Mouse (Mus musculus): Measurements from ENCODE around the gene Rps11.

DNA sequence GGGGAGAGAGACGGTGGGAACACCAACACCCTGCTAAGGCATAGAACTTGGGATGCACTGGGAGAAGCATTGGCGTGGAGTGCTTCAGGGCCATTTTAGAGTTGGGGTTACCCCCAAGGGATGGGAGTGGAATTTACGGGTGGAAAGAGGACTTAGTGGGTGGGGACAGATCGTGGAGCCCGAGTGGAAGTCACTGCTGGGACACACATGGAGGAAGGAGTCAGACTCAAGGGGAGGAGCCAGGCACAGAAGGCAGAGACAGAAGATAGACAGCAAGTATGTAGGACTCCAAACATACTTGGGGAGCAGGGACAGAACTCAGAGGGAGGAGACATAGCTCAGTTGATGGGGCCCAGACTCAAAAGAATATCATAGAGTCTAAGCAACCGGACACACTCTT, 38.3 kb upstream of the Rps11 start:
- TF ChIP-seq POLR2A (IDR thresholded peaks at IDR 0.05; ENCODE audit: low read depth, low read length) (no peak), CTCF (conservative IDR thresholded peaks at IDR 0.05; ENCODE audit: insufficient read depth, insufficient read length, low read depth, low read length) (no peak)

Measured in kidney, adult 2 months (tissue).